Mouse (Mus musculus) small intestine, adult 2 months (tissue): ENCODE data around the gene Rdh13.
"Not testable (repeated sequence)": the region's sequence is repeated elsewhere in the genome, so short reads cannot be mapped to it uniquely, and the experiment has no call there.

Experiments
- CTCF ChIP-seq: fragments of 200-500 bp; IDR thresholded peaks from 2 replicates; pipeline ENCODE4 v1.5.1; 2012; ENCODE audit warnings: low read depth, mild to moderate bottlenecking, control low read depth, inconsistent platforms, low read length, moderate library complexity, mixed read lengths; ENCODE audit not compliant: insufficient replicate concordance, insufficient read length; ENCODE audit errors: extremely low read depth
- POLR2A ChIP-seq: fragments of 200-500 bp; IDR thresholded peaks from 2 replicates; pipeline ENCODE4 v1.6.1; 2012; ENCODE audit warnings: low read depth, mild to moderate bottlenecking, control low read depth, inconsistent platforms, low read length, moderate library complexity

DNA sequence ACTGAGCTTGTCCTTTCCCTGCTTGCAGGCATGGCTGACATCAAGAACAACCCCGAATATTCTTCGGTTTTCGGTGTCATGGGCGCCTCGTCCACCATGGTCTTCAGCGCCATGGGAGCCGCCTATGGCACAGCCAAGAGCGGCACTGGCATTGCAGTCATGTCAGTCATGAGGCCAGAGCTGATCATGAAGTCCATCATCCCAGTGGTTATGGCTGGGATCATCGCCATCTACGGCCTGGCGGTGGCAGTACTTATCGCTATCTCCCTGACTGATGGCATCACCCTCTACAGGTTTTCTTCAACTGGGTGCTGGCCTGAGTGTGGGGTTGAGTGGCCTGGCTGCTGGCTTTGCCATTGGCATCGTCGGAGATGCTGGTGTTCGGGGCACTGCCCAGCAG lies 33.0 kb downstream of the Rdh13 start:
- TF ChIP-seq POLR2A, CTCF: not testable (repeated sequence)
